Mouse (Mus musculus) embryo, embryonic 11.5 days (tissue): Measurements from ENCODE around the gene Cyp26c1.

ENCODE experiments used
- DNase-seq: peaks from one replicate; pipeline ENCODE4 v3.0.0-alpha.2; 2012; ENCODE audit warnings: low read depth, low spot score

The Cyp26c1 gene

GRCm38 (mm10) chr19:37685281-37685680 is at the start of gene Cyp26c1:
Cyp26c1 (plus strand) TSS chr19:37685581.
- DNase-seq, result no peak

GRCm38 (mm10) chr19:37647994-37648393 is 37.4 kb upstream of the Cyp26c1 start:
- no peak for DNase-seq

GRCm38 (mm10) chr19:37650526-37650925 is 34.9 kb upstream of the Cyp26c1 start:
- DNase-seq, result no peak

DNA sequence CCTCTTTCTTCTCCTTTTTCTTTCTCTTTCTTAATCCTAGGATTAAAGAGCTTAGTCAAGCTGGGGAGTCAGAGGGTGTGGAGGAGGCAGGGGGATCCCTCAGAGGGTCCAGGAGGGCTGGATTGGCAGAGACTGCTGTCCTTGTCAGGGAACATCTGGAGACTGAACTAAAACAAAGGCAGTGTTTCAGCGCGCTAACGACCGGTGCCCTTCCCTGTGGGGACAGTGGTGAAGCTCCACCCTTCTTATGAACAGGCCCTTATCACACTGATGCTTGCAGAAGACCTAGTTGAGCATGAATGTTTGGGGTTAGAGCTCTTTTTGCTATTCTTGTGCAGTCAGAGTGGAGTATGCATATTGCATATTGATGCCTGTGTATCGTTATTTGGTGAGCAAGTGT is 31.4 kb upstream of the Cyp26c1 start:
- DNase-seq, result no peak

GRCm38 (mm10) chr19:37656441-37656840 is 28.9 kb upstream of the Cyp26c1 start:
- DNase-seq, result no peak

DNA sequence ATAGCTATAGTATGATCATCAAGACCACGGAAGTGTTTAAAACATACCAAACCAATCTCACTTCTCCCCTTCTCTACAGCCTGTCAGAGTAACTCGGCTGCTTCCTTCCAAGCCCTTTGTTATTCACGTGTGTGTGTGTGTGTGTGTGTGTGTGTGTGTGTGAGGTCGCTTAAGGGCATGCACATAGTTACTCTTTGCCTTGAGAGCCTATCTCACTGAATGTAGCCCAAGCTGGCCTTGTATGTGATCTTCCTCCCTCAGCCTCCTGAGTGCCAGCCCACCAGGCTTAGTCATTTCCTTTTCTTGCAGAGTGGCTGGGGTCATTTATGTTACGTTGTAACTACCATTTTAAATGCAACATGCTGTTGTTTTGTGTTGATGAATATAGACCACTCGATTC is 20.1 kb upstream of the Cyp26c1 start:
- no peak for DNase-seq

DNA sequence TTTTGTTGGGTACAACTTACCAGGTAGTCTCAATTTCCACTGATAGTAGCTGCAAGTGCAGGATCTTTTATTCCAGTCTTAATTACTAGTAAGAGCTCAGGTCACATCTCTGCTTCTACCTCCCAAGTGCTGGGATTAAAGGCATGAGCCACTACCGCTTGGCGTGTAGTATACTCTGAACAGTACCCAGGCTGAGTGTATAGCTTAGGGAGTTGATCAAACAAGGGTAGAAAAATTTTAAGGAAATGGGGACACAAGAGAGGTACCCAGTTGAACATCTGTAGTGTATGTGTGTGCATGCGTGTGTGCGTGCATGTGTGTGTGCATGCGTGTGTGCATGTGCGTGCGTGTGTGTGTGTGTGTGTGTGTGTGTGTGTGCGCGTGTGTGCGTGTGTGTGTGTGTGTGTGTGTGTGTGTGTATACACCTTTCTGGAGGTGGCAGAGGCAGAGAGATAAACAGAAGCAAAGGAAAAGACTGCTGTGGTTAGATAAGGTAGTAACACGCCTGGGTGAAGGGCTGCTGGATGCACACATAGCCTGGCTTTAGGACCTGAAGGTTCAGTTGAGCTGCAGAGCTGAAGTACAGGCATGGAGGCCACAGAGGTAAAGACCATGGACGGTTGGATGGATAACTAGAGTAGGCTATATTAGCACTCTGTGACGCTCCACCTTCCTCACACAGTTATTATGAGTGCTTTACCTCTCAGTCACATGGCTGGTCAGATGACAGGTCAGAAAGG is 17.4 kb upstream of the Cyp26c1 start:
- no peak for DNase-seq

- no peak for DNase-seq
Observed at GRCm38 (mm10) chr19:37668657-37669056, 16.7 kb upstream of the Cyp26c1 start.

- no peak for DNase-seq
Observed at GRCm38 (mm10) chr19:37669486-37669885, 15.9 kb upstream of the Cyp26c1 start.

DNA sequence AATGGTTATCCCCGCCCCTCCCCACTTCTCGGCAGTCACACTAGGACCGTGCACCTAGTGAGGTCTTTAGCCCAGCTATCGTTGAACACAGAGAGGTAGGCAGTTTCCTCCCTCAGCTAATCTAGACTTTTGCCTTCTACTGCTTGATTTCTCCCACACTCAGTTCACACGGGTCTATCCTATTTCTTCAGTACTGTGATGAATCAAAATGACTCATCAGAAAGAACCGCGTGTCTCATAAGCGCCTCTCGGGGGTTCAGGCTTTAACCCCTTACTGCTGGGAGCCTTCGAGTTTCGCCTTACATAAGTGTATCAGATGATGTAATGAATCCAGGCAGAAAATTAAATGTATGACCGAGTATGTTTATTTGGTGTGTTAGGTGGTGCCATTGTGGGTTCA is 12.0 kb upstream of the Cyp26c1 start:
- no peak for DNase-seq

DNA sequence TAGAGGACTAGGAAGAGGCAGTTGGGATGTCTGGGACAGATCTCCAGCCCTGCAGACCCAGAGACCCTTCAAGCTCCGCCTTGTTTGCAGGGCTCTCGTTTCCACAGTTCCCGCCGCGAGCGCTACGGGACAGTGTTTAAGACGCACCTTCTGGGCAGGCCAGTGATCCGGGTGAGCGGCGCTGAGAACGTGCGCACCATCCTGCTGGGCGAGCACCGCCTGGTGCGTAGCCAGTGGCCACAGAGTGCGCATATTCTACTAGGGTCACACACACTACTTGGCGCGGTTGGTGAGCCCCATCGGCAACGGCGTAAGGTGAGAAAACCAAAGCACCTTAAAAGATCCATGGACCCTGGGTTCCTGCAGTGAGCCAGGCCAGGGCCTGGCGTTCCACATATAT is 966 bp downstream of the Cyp26c1 start:
- DNase-seq, result no peak

DNA sequence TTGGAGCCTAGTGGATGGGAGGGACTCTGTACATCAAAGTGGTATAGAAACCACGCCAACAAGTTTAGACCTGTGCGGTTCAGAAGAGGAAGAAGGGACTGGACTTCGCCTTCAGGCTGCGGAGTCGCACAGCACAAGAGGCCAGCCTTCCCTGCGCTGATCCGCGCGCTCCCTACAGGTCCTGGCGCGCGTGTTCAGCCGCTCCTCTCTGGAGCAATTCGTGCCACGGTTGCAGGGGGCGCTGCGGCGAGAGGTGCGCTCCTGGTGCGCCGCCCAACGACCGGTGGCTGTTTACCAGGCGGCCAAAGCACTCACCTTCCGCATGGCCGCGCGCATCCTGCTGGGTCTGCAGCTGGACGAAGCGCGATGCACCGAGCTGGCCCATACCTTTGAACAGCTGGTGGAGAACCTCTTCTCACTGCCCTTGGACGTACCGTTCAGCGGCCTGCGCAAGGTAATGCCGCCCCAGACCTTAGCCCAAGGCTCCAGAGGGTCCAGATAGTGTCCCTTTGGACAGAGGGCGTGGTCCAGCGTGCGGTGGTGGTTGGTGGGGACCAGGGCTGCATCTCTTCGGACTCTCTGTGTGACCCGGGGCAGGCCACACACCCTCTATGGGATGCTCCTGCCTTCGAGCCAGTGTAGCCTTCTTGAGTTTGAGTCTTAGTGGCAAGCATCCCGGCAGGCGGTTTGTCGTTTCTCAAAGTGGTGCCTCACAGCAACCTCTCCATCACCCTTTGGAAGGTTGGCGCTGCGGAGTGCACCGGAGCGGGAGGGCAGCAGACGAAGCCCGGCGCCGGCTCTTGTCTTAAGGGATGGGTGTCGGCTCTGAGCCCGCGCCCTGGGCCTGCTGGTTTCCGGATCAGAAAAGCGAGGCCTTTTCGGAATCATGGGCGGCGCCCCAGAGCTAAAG is 1.8 kb downstream of the Cyp26c1 start:
- DNase-seq, result no peak

DNA sequence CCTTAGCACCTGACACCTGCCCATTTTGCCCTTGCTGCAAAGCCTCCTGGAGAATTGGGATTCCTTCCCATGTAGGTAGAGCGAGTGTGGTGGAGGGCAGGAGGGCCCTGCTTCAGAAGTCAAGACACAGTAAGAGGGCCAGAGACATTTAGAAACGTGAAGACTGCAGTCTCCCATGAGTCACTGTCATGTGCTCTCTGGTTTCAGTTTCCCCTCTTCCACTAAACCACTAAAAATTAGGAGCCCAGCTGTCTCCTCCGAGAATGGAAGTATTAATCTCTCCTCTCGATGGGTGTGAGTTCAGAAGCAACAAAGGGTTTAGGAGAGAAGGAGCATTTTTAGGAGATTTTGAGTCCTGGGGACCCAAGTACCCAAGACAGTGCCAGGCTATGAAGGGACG is 4.1 kb downstream of the Cyp26c1 start:
- no peak for DNase-seq

DNA sequence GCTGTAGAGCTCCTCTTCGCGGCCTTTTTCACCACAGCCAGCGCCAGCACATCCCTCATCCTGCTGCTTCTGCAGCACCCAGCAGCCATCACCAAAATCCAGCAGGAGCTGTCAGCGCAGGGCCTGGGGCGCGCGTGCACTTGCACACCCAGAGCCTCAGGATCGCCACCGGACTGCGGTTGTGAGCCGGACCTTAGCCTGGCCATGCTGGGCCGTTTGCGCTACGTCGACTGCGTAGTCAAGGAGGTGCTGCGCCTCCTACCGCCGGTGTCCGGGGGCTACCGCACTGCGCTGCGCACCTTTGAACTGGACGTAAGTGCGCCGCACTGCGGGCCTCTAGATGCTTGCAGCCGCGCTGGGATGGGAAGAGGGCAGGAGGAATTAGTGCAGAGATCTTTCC is 5.3 kb downstream of the Cyp26c1 start:
- DNase-seq, result no peak

GRCm38 (mm10) chr19:37692879-37693278 is 7.5 kb downstream of the Cyp26c1 start:
- DNase-seq, result no peak

- no peak for DNase-seq
Observed at GRCm38 (mm10) chr19:37695146-37695545, 9.8 kb downstream of the Cyp26c1 start.

DNA sequence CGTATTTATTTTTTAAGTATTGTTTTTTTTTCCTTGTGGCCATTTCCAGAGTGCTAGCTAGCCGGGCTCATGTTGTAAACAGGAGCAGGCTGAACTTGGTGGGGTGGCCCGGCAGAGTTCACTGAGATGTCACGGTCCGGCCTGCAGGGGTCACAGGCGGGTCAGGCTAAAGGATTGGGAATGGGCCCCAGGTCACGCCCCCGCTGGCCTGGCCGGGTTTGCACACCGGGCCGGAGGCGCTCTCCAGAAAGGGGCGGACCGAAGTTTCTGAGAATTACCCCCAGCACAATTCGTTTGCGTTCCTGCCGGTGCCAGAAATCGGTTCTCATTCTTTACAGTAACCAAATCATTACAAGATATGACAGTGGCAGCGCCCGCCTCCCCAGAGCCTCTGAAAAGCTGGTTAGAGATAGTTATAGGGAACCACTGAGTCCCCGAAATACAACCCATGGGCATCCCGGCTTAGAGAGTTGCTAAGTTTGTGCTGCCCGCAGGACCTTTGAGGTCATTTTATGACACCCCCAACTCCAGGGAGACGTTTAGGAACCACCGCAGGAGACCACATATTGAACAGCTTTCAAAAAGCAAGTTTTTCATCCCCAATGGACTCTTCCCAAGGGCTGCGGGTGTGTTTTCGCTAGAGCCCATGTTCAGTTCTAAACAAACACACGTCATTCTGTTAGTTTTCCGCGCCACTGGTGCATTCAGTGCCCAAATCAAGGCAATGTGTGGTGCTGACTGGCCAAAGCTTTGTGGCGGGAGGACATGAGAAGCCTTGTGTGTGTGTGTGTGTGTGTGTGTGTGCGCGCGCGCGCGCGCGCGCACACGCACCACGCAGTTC is 10.6 kb downstream of the Cyp26c1 start:
- no peak for DNase-seq

DNA sequence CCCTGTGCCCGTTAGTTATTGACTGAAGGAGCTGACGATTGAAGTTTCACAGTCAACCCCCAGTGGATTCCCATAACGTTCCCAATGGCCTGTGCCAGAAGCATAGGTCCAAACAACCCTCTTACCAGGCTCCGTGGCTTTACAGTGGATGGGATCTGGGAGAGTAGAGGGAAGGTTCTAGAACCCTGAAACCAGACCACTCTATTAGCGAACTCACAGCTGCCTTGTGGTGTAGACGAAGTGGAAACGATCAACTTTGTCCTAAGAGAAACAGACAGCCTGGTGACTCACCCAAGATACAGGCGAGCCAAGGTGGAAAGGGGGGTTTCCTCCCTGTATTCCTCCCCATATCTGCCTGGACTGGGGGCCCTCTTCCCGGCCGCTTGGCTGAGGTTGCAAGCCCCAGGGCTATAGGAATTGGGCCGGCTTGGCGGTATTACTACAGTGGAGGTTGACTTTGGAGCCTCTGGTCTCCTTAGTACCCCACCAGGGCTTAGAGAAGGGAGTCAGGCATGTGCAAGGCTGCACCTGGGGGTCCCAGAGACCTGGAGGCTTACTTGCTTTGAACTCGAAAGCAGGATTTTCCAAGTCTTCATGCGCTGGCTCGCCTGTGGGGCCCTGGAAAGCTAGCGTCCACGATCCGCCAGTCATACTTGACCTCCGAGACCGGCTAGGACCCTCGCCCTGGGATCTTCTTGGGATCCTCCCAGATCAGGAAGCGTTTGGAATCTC is 11.4 kb downstream of the Cyp26c1 start:
- no peak for DNase-seq

DNA sequence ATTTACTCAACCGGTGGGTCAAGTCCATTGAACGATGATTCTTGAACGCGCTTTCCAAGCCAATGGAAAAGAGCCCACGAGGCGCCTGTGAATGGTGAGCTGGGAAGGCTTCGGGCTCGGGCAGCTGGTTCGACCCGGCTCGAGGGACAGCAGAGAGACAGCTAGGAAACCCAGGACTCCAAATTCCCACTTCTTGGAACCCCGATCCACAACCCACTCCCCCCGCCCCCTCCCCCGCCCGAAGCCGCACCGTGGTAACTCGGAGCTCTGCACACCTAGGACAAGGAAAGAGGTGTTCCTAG is 11.9 kb downstream of the Cyp26c1 start:
- DNase-seq, result no peak

- DNase-seq, result no peak
Observed at GRCm38 (mm10) chr19:37697651-37698272, 12.4 kb downstream of the Cyp26c1 start, which contains the start of gene Cyp26a1. Cyp26a1 (plus strand) TSS chr19:37697798.
